Mouse (Mus musculus) kidney, adult 2 months (tissue): ENCODE data around the gene Dis3l2.

Source experiments
- CTCF ChIP-seq: fragments of 200-500 bp; conservative IDR thresholded peaks from 2 replicates; pipeline ENCODE4 v1.5.1; 2011; ENCODE audit warnings: low read depth, mild to moderate bottlenecking, control low read depth, low read length, moderate library complexity, mixed read lengths; ENCODE audit not compliant: insufficient read depth, insufficient read length
- POLR2A ChIP-seq: fragments of 200-500 bp; IDR thresholded peaks from one replicate; pipeline ENCODE4 v1.6.1; 2011; ENCODE audit warnings: low read depth, low read length, control low read depth

GRCm38 (mm10) chr1:86687236-86687635 lies 16.4 kb upstream of the Dis3l2 start:
- TF ChIP-seq CTCF (no peak), POLR2A (no peak)
